Mouse (Mus musculus): ENCODE data around the gene Fto.

Gene Fto

GRCm38 (mm10) chr8:91560017-91560591 is 246.8 kb downstream of the Fto start:
- no peak for TF ChIP-seq CTCF (conservative IDR thresholded peaks at IDR 0.05; ENCODE audit: low read length)
- no peak for TF ChIP-seq NANOG (IDR thresholded peaks at IDR 0.05; ENCODE audit: borderline replicate concordance, low read length)
- no peak for TF ChIP-seq POU5F1 (IDR thresholded peaks at IDR 0.05; ENCODE audit: borderline replicate concordance, low read length)
- H3K27me3 ChIP-seq (ENCODE audit: insufficient read depth, low read length): no peaks in the 10 kb centered on the region
- no peaks in the 10 kb centered on the region; the same call in 1 of the 2 replicates for H3K36me3 ChIP-seq (ENCODE audit: insufficient read depth, low read length)
- H3K4me3 ChIP-seq (replicated peaks; ENCODE audit: low read length): no peak overlapping the region
- no peaks in the 10 kb centered on the region for H3K9me3 ChIP-seq (ENCODE audit: low read length)
- H3K4me1 ChIP-seq (replicated peaks; ENCODE audit: low read depth, low read length): peaks cover 12% of the 10 kb centered on the region

- Histone ChIP-seq H3K4me1 (replicated peaks; ENCODE audit: low read depth, low read length) (peaks cover 12% of the 10 kb centered on the region), H3K27me3 (ENCODE audit: insufficient read depth, low read length) (no peaks in the 10 kb centered on the region), H3K9me3 (ENCODE audit: low read length) (no peaks in the 10 kb centered on the region), H3K4me3 (replicated peaks; ENCODE audit: low read length) (no peak overlapping the region), H3K36me3 (ENCODE audit: insufficient read depth, low read length) (no peaks in the 10 kb centered on the region; the same call in 1 of the 2 replicates)
- TF ChIP-seq POU5F1 (IDR thresholded peaks at IDR 0.05; ENCODE audit: borderline replicate concordance, low read length) (no peak), CTCF (conservative IDR thresholded peaks at IDR 0.05; ENCODE audit: low read length) (no peak), NANOG (IDR thresholded peaks at IDR 0.05; ENCODE audit: borderline replicate concordance, low read length) (no peak)
These were observed 247.9 kb downstream of the Fto start for GRCm38 (mm10) chr8:91561241-91561640.

- TF ChIP-seq CTCF (conservative IDR thresholded peaks at IDR 0.05; ENCODE audit: low read length) (no peak), NANOG (IDR thresholded peaks at IDR 0.05; ENCODE audit: borderline replicate concordance, low read length) (no peak)
- H3K4me3 ChIP-seq (replicated peaks; ENCODE audit: low read length): no peak overlapping the region
- H3K4me1 ChIP-seq (replicated peaks; ENCODE audit: low read depth, low read length): peaks cover 12% of the 10 kb centered on the region
- H3K27me3 ChIP-seq (ENCODE audit: insufficient read depth, low read length): no peaks in the 10 kb centered on the region
- no peaks in the 10 kb centered on the region; the same call in 1 of the 2 replicates for H3K36me3 ChIP-seq (ENCODE audit: insufficient read depth, low read length)
- H3K9me3 ChIP-seq (ENCODE audit: low read length): no peaks in the 10 kb centered on the region
These were observed 249.3 kb downstream of the Fto start for GRCm38 (mm10) chr8:91562600-91562999.

- Histone ChIP-seq H3K27me3 (ENCODE audit: insufficient read depth, low read length) (no peaks in the 10 kb centered on the region), H3K36me3 (ENCODE audit: insufficient read depth, low read length) (no peaks in the 10 kb centered on the region; the same call in 1 of the 2 replicates), H3K9me3 (ENCODE audit: low read length) (no peaks in the 10 kb centered on the region), H3K4me1 (replicated peaks; ENCODE audit: low read depth, low read length) (peaks cover 12% of the 10 kb centered on the region), H3K4me3 (replicated peaks; ENCODE audit: low read length) (no peak overlapping the region)
- no peak for TF ChIP-seq POU5F1 (IDR thresholded peaks at IDR 0.05; ENCODE audit: borderline replicate concordance, low read length)
- TF ChIP-seq CTCF (conservative IDR thresholded peaks at IDR 0.05; ENCODE audit: low read length): no peak
- no peak for TF ChIP-seq NANOG (IDR thresholded peaks at IDR 0.05; ENCODE audit: borderline replicate concordance, low read length)
These were observed 250.0 kb downstream of the Fto start for GRCm38 (mm10) chr8:91563326-91563725.

- H3K36me3 ChIP-seq (ENCODE audit: insufficient read depth, low read length): no peaks in the 10 kb centered on the region; the same call in 1 of the 2 replicates
- no peaks in the 10 kb centered on the region for H3K27me3 ChIP-seq (ENCODE audit: insufficient read depth, low read length)
- H3K4me3 ChIP-seq (replicated peaks; ENCODE audit: low read length): no peak overlapping the region
- no peak for TF ChIP-seq CTCF (conservative IDR thresholded peaks at IDR 0.05; ENCODE audit: low read length)
- TF ChIP-seq POU5F1 (IDR thresholded peaks at IDR 0.05; ENCODE audit: borderline replicate concordance, low read length): no peak
- TF ChIP-seq NANOG (IDR thresholded peaks at IDR 0.05; ENCODE audit: borderline replicate concordance, low read length): no peak
- H3K9me3 ChIP-seq (ENCODE audit: low read length): no peaks in the 10 kb centered on the region
- H3K4me1 ChIP-seq (replicated peaks; ENCODE audit: low read depth, low read length): peaks cover 12% of the 10 kb centered on the region
These were observed 252.7 kb downstream of the Fto start for GRCm38 (mm10) chr8:91565869-91566502.

GRCm38 (mm10) chr8:91566503-91566869 is 253.2 kb downstream of the Fto start:
- no peaks in the 10 kb centered on the region; the same call in 1 of the 2 replicates for H3K36me3 ChIP-seq (ENCODE audit: insufficient read depth, low read length)
- H3K9me3 ChIP-seq (ENCODE audit: low read length): no peaks in the 10 kb centered on the region
- peaks cover 13% of the 10 kb centered on the region for H3K4me1 ChIP-seq (replicated peaks; ENCODE audit: low read depth, low read length)
- H3K27me3 ChIP-seq (ENCODE audit: insufficient read depth, low read length): no peaks in the 10 kb centered on the region
- no peak overlapping the region for H3K4me3 ChIP-seq (replicated peaks; ENCODE audit: low read length)
- TF ChIP-seq NANOG (IDR thresholded peaks at IDR 0.05; ENCODE audit: borderline replicate concordance, low read length) (no peak), CTCF (conservative IDR thresholded peaks at IDR 0.05; ENCODE audit: low read length) (no peak), POU5F1 (IDR thresholded peaks at IDR 0.05; ENCODE audit: borderline replicate concordance, low read length) (no peak)

GRCm38 (mm10) chr8:91569874-91570273 is 256.5 kb downstream of the Fto start:
- TF ChIP-seq POU5F1 (IDR thresholded peaks at IDR 0.05; ENCODE audit: borderline replicate concordance, low read length) (no peak), NANOG (IDR thresholded peaks at IDR 0.05; ENCODE audit: borderline replicate concordance, low read length) (no peak), CTCF (conservative IDR thresholded peaks at IDR 0.05; ENCODE audit: low read length) (no peak)
- H3K27me3 ChIP-seq (ENCODE audit: insufficient read depth, low read length): no peaks in the 10 kb centered on the region

GRCm38 (mm10) chr8:91570809-91571208 is 257.5 kb downstream of the Fto start:
- TF ChIP-seq CTCF (conservative IDR thresholded peaks at IDR 0.05; ENCODE audit: low read length) (no peak), POU5F1 (IDR thresholded peaks at IDR 0.05; ENCODE audit: borderline replicate concordance, low read length) (no peak), NANOG (IDR thresholded peaks at IDR 0.05; ENCODE audit: borderline replicate concordance, low read length) (no peak)
- Histone ChIP-seq H3K27me3 (ENCODE audit: insufficient read depth, low read length) (no peaks in the 10 kb centered on the region), H3K36me3 (ENCODE audit: insufficient read depth, low read length) (no peaks in the 10 kb centered on the region), H3K4me1 (replicated peaks; ENCODE audit: low read depth, low read length) (peaks cover 29% of the 10 kb centered on the region), H3K4me3 (replicated peaks; ENCODE audit: low read length) (no peak overlapping the region), H3K9me3 (ENCODE audit: low read length) (no peaks in the 10 kb centered on the region)

More at GRCm38 (mm10) chr8:91569874-91570273, 256.5 kb downstream of the Fto start:
- no peaks in the 10 kb centered on the region for H3K9me3 ChIP-seq (ENCODE audit: low read length)
- H3K4me3 ChIP-seq (replicated peaks; ENCODE audit: low read length): no peak overlapping the region
- H3K36me3 ChIP-seq (ENCODE audit: insufficient read depth, low read length): no peaks in the 10 kb centered on the region
- peaks cover 21% of the 10 kb centered on the region for H3K4me1 ChIP-seq (replicated peaks; ENCODE audit: low read depth, low read length)
